Mouse (Mus musculus) retina, embryonic 14.5 days (tissue): ENCODE measurements around the gene 2210016L21Rik.

Experiments used
- DNase-seq: peaks from one replicate; pipeline ENCODE4 v3.0.0-alpha.2; 2015; ENCODE audit warnings: low spot score

2210016L21Rik gene

GRCm38 (mm10) chr5:114979250-114980121 lies 37.5 kb downstream of the 2210016L21Rik start:
- DNase-seq: peak; percentile 89

DNA sequence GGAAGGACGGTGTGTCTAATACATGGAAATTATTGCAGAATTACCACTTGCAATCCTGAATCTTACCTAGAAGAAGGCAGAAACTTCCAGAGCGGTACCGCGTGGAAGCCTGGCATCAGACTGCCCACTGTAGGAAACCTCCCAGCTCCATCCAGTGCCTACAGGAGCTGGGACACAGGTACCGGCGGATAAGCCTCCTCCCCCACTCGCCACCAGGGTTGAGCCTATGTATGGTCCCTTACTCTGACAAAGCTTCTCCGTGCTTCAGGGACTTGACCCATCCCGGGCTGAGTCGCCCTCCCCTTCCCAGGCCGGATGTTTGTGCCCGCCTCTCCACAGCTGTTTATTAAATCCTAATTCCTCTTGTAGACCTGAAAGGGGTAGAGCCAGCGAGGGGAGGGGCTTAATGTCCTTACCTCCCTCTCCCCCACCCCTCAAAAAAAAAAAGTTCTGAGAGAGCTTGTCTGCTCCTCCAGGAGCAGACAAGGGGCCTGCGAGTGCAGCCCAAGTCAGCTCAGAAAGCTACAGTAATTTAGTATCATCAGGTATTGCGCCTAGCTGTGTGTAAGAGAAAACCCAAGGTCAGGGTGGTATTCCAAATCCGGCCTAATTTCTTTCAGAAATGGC lies 38.3 kb downstream of the 2210016L21Rik start:
- DNase-seq: no peak

DNA sequence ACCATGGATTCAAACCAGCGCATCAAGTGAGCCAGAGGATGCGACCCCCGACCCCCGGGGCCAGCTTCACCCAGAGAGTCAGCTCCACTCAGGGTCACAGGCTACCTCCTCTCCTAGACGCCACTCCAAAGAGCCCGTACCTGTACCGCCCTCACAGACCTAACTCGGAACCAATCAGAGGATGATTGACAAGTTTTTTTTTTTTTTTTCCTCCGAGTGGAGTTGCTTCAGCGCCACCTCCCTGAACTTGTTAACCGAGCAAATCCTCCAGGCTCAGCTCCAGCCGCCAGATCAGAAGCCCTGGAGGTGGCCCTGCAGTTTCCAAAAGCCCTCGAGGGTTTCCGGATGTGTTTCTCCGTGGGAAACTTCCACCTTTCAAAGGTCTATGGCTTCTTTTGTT lies 40.0 kb downstream of the 2210016L21Rik start:
- no peak for DNase-seq

GRCm38 (mm10) chr5:114985074-114985473 lies 43.1 kb downstream of the 2210016L21Rik start:
- no peak for DNase-seq

DNA sequence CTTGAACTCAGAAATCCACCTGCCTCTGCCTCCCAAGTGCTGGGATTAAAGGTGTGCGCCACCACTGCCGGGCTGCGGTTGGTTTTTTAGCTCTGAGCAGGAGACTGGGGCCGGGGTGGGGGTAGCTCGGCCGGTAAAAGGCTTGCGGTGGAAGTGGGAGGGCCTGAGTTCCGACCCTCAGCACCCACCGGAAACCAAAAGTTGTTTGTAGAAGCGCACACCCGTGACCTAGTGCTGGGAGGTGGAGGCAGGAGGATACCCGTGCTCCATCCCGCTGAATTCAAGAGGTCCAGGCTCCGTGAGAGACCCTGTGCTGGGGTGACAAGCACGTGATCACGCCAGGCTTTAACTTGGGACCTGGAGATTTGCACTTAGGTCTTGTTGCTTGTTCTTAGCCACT lies 54.5 kb downstream of the 2210016L21Rik start:
- DNase-seq: no peak

GRCm38 (mm10) chr5:114997327-114997726 lies 55.4 kb downstream of the 2210016L21Rik start:
- no peak for DNase-seq
